Mouse (Mus musculus) liver, postnatal 0 days (tissue): Measurements from ENCODE around the gene Rdh16f2.

Source experiments
- CTCF ChIP-seq: sonication (generic); IDR thresholded peaks from 2 replicates; pipeline ENCODE4 v1.5.1; 2016; ENCODE audit warnings: antibody characterized with exemption, low read depth
- EP300 ChIP-seq: IDR thresholded peaks from 2 replicates; pipeline ENCODE4 v1.6.1; 2016; ENCODE audit warnings: antibody characterized with exemption, low read depth, mild to moderate bottlenecking

- no peak for TF ChIP-seq CTCF
- no peak for TF ChIP-seq EP300
Measured at GRCm38 (mm10) chr10:127840776-127841175, 25.5 kb upstream of the Rdh16f2 start.
